Mouse (Mus musculus) right cerebral cortex, postnatal 14 days (tissue): Measurements from ENCODE around the gene Cacna1c.

Experiments used
- DNase-seq: peaks from one replicate; pipeline ENCODE4 v3.0.0; 2022

Gene Cacna1c

GRCm38 (mm10) chr6:118947286-118947685, 248.9 kb downstream of the Cacna1c start:
- DNase-seq: no peak

DNA sequence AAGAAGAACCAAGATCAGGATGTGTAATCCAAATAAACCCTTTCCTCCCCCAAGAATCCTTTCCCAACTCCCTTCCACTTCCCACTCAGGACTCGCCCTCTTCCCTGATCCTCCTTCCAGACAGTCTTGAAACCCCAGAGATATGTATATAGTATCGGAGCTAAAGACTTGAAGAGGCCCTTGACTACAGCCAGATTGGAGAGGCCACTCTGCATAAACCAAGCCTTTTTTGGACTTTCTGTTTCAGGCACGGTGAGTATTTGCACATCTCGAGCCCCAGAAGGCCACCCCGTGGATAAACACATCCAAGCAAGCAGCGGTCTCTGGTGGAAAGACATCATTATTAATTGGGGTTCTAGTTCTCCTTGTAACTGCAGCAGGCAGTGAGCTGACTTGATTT, 249.6 kb downstream of the Cacna1c start:
- DNase-seq: no peak

- DNase-seq: no peak
Measured at GRCm38 (mm10) chr6:118944093-118944492, 252.1 kb downstream of the Cacna1c start.

DNA sequence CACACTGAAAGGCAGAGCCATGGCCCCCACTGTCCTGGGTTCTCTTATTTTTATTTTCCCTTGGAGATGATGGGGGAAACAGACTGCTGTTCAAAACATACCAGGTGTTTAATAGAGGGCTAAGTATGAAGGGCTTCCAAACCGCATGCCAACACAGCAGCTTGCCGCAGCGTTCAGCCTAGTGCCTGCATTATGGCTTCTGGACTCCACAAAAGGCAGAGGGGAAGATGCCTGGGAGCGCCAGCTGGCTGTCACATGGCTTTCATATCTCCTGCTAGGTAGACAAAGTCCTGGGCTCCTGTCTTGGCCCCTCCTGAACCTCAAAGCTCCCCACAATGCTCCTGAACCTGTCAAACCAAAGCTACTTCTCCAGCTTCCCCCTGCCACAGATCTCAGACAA, 254.4 kb downstream of the Cacna1c start:
- DNase-seq: no peak

DNA sequence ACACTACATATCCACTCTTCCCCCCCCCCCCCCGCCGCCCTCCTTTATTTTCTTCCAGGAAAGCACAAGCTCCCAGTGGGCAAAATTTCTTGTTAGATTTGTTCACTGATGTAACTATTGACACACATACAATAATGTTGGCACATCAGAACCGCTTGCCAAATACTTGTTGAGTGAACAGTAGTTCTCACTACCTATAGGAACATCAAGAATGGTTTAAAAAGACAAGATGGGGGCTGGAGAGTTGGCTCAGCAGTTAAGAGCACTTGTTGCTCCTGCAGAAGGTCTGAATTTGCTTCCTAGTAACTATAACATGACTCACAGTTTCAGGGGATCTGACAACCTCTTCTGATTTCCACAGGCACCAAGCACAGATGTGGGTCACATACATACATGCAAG, 255.2 kb downstream of the Cacna1c start:
- DNase-seq: no peak

DNA sequence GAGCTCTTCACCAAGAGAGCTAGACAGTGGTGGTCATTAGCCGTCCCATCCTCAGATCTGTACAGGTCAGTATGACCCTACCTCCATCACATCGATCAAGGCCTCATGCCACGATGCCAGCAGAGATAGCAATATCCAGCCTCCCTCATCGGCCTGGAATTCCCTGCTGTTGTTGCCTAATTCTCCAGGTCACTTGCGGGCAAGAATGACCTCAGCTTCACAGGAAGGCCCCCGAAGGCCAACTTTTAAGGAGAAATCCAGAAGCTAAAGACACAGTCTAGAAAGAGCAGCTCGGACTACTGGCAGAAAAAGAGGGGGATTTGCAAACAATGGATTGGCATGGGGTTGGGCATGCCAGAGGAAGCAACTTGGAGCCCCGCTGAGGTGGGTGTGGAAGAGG, 256.6 kb downstream of the Cacna1c start:
- no peak for DNase-seq

DNA sequence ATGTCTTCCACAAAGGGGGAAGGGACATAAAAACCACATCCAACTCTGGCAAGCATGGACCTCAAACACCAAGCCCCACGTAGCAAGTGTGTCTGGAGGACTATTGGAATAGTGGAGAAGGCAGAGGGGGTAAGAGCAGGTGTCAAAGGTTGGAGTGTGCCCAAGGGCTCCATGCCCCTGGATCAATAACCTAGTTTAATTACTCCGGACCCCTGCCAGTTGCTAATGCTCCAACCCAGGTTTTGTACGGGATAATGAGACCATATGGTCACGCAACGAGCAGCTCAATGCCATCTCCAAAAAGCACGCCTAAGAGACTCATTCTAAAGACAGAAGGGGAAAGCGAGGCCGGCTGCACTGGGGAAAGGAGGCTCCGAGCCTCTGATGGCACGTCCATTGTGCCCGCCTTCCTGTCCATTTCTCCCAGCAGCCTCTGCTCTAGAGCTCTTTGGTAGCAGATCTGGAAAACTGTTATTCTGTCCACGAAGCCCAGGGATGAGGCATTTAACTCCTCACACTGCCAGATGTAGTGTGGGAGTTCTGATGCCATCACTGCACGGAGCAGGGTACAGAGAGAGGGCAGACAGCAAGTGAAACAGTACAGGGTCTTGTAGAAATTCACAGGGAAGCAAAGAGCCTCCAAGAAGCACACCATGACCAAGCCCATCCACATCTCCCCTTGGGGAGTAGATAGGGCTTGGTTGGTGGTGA, 257.7 kb downstream of the Cacna1c start:
- no peak for DNase-seq

GRCm38 (mm10) chr6:118937536-118937935, 258.7 kb downstream of the Cacna1c start:
- no peak for DNase-seq

DNA sequence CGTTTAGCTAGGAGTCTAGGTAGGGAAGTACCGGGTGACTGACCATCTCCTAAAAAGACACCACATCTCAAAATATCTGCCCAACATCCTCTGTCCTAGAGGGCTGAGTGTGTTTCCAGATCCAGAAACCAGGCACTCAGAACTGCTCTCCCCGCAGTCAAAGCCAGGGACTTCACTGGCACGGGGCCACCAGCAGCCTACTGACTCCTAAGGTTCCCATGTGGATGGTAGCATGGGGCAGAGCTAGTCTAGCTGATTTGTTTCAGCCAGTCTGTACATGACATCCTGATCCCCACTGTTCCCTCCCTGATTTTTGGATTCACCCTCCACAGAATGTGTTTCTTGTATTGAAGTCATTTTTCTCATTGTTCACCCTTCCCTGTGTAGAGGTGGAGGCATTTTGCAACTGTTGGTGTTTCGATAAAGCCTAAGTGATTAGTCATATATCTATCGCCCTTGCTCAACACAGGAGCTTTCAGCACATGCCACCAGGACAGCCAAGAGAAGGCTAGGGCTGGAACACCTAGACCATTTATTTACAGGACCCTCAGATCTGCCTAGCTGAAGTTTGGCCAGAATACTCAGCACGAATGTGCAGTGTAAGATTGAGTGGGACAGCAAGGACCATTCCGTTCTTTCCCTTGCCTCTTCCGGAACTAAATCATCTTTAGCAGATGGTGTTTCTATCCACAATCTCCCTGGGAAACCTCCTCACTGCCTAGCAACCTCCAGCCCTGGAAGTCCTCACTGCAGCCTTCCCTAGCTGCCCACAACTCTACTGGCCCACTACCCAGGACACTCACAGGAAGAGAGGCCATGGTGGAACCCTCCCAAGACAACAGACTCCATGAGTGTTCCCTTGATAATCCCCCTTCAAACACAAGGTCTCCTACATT, 260.4 kb downstream of the Cacna1c start:
- no peak for DNase-seq

DNA sequence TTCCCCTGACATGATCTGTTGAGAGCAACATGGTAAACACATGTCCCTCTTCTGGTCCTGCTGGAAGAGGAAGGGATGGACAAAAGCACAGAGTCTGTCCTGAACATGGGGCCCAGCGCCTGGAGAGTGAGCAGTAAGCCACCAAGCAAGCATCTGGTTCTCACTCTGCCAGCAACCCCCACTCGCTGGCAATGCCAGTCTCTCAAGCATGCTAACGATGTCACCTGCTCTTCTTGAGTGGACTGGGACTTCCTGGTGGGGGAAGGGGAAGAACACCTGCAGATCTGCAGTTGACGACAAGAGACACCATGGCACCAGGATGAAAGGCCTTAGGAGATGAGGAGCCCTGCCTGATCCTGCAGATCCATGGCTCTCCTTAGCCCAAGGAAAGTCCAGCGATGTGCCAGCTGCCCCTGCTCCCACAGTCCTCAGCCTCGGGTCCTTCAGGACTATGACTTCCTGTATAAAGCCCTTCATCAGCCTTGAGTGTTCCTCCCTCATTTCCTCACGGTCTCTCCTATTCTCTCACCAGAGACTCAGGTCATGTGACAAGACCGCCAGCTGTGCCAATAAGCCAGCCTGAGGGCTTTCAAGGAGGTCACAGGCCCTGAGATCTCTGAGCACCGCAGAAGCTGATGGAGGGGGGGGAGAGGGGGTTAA, 261.8 kb downstream of the Cacna1c start:
- DNase-seq: no peak

- DNase-seq: no peak
Measured at GRCm38 (mm10) chr6:118933017-118933594, 263.1 kb downstream of the Cacna1c start.

GRCm38 (mm10) chr6:118932002-118932700, 264.1 kb downstream of the Cacna1c start:
- no peak for DNase-seq

DNA sequence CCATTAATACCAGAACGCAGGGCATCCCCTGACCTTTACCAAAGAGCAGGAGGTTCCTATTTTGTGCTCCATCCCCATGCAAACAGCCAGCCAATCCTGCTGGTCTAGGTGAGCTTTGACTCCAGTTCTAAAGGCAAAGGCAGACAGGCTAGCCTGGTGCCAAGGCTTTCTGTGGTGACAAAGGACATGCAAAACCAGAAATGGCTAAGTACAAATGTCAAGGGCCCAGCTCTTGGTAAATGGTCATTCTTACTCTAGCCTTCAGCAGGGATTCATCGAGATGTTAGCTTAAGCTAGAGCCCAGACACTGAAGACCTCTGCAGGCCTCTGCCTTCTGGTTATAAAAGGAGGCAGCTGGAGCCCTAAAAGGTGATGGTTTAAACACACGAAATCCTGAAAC, 269.5 kb downstream of the Cacna1c start:
- DNase-seq: no peak

DNA sequence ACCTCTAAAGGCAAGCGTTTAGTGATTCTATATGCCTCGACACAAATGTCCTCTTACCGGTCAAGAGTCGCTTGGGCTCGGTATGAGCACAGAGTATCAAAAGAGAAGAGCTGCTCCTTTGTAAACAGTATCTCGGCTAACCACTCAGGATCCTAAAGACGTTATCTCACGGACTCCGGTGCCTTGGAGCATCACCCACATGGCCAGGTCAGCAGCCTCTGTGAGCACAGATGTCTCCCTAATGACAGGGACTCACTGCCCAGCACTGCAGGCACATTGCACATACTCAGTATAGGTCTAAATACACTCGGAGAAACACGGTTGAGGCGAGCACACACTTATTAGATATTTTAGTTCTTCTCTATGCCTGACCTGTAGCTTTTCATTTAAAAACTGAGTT, 271.8 kb downstream of the Cacna1c start:
- DNase-seq: no peak

DNA sequence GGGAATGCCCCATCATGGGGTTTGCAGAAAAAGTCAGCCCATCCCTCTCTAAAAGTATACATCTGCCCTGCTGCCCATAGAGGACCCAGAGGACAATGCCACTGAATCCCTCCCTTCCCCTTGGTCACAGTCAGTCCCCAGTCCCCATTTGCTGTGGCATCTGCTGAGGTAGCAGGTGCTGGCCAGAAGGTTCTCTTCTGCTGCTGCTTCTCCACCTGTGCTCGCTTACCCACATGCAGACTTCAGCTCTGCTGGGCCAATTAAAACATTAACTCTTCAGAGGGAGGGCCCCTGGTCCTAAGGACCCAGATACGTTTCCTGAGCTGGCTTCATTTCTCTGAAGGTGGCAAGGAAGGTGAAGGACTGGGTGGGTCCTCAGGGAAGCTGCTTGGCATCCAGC, 272.3 kb downstream of the Cacna1c start:
- no peak for DNase-seq

GRCm38 (mm10) chr6:118923212-118923577, 273.0 kb downstream of the Cacna1c start:
- no peak for DNase-seq

DNA sequence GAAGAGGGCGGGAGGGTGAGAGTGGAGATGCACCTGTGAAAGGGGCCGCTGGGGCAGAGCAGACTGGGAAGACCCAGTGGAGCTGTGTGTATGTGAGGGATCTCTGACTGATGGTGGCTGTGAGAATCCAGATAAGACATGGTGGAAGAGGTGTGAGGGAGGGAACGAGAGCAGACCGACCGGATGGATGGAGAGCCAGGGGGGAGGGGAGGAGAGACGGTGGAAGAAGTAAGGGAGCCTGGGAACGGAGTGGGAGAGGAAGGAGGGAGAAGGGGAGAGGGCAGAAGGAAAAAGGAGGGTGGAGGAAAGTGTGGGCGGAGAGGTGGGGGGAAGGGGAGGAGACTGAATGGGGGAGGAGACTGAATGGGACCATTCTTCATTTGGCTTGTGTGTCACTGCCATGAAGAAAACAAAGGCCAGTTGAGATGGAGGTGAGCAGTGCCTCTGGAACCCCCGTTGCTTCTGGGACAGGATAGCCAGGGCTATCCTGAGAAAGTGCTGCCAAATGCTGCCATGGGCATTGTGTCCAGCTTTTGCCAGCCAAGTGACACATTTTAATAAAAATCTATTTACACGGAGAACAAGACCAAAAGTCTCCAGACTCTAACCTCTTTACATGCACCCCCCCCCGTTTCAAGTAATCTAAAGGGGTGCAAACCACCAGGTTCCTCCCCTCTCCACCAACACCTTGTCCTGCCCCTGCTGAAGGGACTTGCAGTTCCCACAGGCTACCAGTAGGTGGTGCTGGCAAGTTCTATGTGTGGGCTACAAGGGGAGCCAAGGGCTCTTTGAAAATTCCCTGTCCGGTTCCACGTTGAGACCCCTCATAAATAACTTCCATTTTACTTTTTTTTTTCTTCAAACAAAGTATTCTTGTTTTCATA, 273.6 kb downstream of the Cacna1c start:
- peak; percentile 76 for DNase-seq

DNA sequence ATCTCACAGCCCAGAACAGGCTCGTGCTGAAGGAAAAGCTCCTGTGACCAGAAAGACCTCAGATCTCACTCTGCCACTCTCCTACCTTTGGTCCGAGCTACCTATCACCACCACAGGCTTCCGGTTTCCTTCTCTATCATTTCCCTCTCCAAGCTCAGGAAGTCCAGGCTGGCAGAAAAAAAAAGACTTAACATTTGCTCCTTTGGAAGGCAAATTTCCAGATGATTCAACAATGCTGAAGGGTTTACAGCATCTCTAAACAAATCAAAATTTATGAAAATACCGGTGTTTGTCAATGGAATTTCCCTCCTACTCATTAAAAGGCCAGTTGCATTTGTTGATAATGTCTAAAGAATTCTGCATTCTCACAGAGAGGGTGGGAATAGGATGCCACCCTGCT, 288.0 kb downstream of the Cacna1c start:
- DNase-seq: no peak

GRCm38 (mm10) chr6:118907704-118908103, 288.5 kb downstream of the Cacna1c start:
- DNase-seq: no peak

GRCm38 (mm10) chr6:118906878-118907277, 289.3 kb downstream of the Cacna1c start:
- DNase-seq: no peak

DNA sequence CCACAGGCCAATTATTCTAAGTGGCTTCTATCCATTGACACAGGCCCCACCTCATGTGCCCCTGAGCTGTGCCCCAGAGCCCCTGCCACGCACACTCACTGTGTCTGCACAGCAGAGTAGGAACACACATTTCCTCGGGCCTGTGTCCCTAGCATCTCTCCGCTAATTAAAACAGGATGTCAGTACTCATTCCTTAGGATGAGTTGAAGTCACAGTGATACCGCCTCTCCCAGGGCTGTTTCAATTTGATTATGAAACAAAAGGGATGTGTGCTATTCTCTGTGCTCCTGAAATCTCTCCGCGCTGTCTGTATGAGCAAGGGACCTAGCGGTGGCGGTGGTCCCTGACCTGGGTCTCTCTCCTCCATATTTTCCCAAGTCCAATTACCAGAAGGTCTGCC, 296.5 kb downstream of the Cacna1c start:
- DNase-seq: no peak

GRCm38 (mm10) chr6:118897101-118897500, 299.1 kb downstream of the Cacna1c start:
- DNase-seq: no peak
